Mouse (Mus musculus) hindbrain, embryonic 14.5 days (tissue): Measurements from ENCODE around the gene St6galnac3. TPM values are rescaled to one million over a fixed set of nuclear protein-coding genes. Genes with fewer than 3 reads are reported as not detected.
A peak's percentile ranks its signal among the peaks of the same experiment; 100 is the strongest.

ENCODE experiments used
- ATAC-seq: fragments of 200-750 bp; cut with Nextera tagmentation; 2 replicates; pipeline ENCODE4 v1.8.0; 2017; ENCODE audit warnings: moderate number of reproducible peaks, mild to moderate bottlenecking, moderate TSS enrichment, moderate library complexity; ENCODE audit not compliant: low FRiP score
- DNase-seq: peaks from one replicate; pipeline ENCODE4 v3.0.0-alpha.2; 2015; ENCODE audit warnings: low spot score
- H3K27ac ChIP-seq: fragments of 300-500 bp; sonication (generic); 2 replicates; pipeline ENCODE4 v1.5.1; 2014; ENCODE audit warnings: mild to moderate bottlenecking, moderate library complexity
- H3K27me3 ChIP-seq: fragments of 300-500 bp; sonication (generic); 2 replicates; pipeline ENCODE4 v1.6.1; 2014; ENCODE audit warnings: mild to moderate bottlenecking, low read length, mixed read lengths; ENCODE audit not compliant: control insufficient read depth, insufficient read depth
- H3K36me3 ChIP-seq: fragments of 300-500 bp; sonication (generic); replicated peaks from 2 replicates; pipeline ENCODE4 v1.6.1; 2014; ENCODE audit not compliant: control insufficient read depth, insufficient read depth
- H3K4me1 ChIP-seq: fragments of 300-500 bp; sonication (generic); replicated peaks from 2 replicates; pipeline ENCODE4 v1.6.1; 2014; ENCODE audit warnings: antibody characterized with exemption, low read length, mixed read lengths; ENCODE audit not compliant: control insufficient read depth, insufficient read depth
- H3K4me2 ChIP-seq: fragments of 300-500 bp; sonication (generic); replicated peaks from 2 replicates; pipeline ENCODE4 v1.6.1; 2014; ENCODE audit warnings: mild to moderate bottlenecking, moderate library complexity
- H3K4me3 ChIP-seq: fragments of 300-500 bp; sonication (generic); replicated peaks from 2 replicates; pipeline ENCODE4 v1.5.1; 2014; ENCODE audit warnings: mild to moderate bottlenecking, low read length
- H3K9ac ChIP-seq: fragments of 300-500 bp; sonication (generic); 2 replicates; pipeline ENCODE4 v1.6.1; 2014
- H3K9me3 ChIP-seq: fragments of 300-500 bp; sonication (generic); 2 replicates; pipeline ENCODE4 v1.6.1; 2016; ENCODE audit warnings: low read length; ENCODE audit not compliant: control insufficient read depth
- WGBS: fragments of 180-500 bp; shearing (Covaris S2); extraction: QIAGEN DNeasy Blood & Tissue Kit; methylation state at CpG from one replicate; pipeline ENCODE4 v1.1.7; 2014; 5-methylcytosine and 5-hydroxymethylcytosine counted together
- polyA plus RNA-seq: library from polyadenylated mRNA; unstranded; fragments of >200 nt; fragmentation: Nextera tagmentation; extraction: Ambion mirVana; gene quantifications from 2 replicates; pipeline ENCODE4 v1.2.1, GENCODE M21; 2014

Gene St6galnac3
- polyA plus RNA-seq, 1 experiment from 2014 or later, result 28.3 TPM

GRCm38 (mm10) chr3:153260225-153260933, 464.6 kb downstream of the St6galnac3 start:
- Histone ChIP-seq H3K4me2 (no peak overlapping the region), H3K9ac (no peak overlapping the region), H3K9me3 (no peaks in the 10 kb centered on the region), H3K4me3 (no peak overlapping the region), H3K27ac (no peak overlapping the region; the same call in 1 of the 2 replicates), H3K27me3 (no peaks in the 10 kb centered on the region), H3K36me3 (no peaks in the 10 kb centered on the region), H3K4me1 (peaks cover 14% of the 10 kb centered on the region)
- no peak for ATAC-seq
- WGBS, result 59% methylated on average over 7 of the region's 7 CpGs
- no peak for DNase-seq

GRCm38 (mm10) chr3:153255910-153256309, 469.1 kb downstream of the St6galnac3 start:
- DNase-seq (no peak), ATAC-seq (no peak)
- H3K27me3 ChIP-seq, result no peaks in the 10 kb centered on the region
- 91% methylated on average over 8 of the region's 8 CpGs for WGBS
- no peak overlapping the region for H3K4me2 ChIP-seq
- no peaks in the 10 kb centered on the region for H3K36me3 ChIP-seq
- H3K27ac ChIP-seq, result no peak overlapping the region
- H3K9me3 ChIP-seq, result no peaks in the 10 kb centered on the region
- H3K4me1 ChIP-seq, result peaks cover 4% of the 10 kb centered on the region; the same call in 1 of the 2 replicates
- no peak overlapping the region for H3K9ac ChIP-seq
- no peak overlapping the region for H3K4me3 ChIP-seq

DNA sequence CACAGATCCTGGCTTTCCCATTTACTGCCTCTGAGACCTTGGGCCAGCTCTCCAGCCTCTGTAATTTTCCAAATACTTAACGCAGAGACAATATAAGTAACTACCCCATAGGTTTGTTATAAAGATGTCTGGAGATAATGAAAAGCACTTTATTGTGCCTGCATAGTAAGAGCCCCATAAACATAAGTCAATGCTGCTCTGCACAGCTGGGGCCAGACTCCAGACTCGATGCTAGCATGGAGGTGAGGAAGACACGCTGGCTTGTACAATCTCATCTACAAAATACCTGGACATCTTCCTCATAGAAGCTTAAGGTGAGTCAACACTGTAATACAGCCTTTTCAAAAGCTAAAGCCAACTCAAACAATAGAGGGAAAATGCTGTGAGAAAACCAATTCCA, 473.3 kb downstream of the St6galnac3 start:
- DNase-seq (no peak), ATAC-seq (no peak)
- no peaks in the 10 kb centered on the region for H3K27me3 ChIP-seq
- 76% methylated on average over 3 of the region's 3 CpGs for WGBS
- no peak overlapping the region for H3K27ac ChIP-seq
- H3K4me2 ChIP-seq, result no peak overlapping the region
- H3K9ac ChIP-seq, result no peak overlapping the region
- no peaks in the 10 kb centered on the region for H3K9me3 ChIP-seq
- no peak overlapping the region for H3K4me3 ChIP-seq
- no peaks in the 10 kb centered on the region for H3K36me3 ChIP-seq
- H3K4me1 ChIP-seq, result no peaks in the 10 kb centered on the region

DNA sequence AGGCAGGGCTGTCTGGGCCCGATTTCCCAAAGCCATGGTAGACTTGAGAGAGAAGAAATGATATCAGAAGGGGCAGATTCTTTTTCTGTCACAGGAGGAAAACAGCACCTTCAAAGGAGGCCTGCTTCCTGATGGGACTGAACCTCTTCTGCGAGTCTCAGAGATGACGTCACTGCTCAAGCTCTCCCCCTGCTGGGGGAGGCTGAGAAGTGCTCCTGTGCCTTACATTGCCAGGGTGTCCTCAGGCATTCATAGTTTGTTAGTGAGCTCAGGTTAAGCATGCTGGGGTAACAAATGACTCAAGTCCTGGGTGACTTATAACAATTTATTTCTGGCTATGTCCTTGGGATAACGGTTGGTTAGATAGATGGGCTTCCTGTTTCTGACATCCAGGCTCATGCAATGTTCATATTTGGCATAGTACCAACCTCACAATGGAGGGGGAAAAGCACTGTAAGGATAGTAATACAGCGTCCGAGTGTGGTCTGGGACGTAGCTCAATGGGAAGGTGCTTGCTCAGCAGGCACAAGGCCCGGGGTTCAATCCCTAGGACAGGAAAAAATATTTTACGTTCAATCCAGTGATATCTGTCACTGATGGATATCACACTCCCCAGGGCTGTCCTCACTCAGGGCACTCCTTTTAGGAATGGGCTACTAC, 474.2 kb downstream of the St6galnac3 start:
- Histone ChIP-seq H3K4me3 (no peak overlapping the region), H3K27ac (no peak overlapping the region), H3K27me3 (no peaks in the 10 kb centered on the region), H3K4me1 (no peaks in the 10 kb centered on the region), H3K9me3 (no peaks in the 10 kb centered on the region), H3K36me3 (no peaks in the 10 kb centered on the region), H3K4me2 (no peak overlapping the region), H3K9ac (no peak overlapping the region)
- DNase-seq (peak; percentile 74), ATAC-seq (no peak)
- WGBS, result 55% methylated on average over 9 of the region's 9 CpGs

DNA sequence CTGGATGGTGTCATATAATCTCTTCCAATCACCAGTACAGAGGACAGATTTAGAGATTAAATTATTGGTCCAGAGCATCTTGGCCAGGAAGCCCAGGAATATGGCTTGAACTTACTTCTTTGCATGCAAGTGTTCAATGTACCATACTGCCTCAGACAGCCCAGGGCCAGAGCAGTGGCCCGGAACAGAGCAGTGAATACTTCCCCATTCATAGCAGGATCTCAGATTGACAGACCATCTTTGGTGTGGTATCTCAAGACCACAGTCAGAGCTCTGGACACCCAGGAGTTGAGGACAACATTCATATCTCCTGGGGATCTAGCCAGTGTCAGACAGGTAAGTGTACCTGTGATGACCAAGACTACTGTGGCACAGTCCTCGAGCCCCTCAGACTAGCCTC, 476.1 kb downstream of the St6galnac3 start:
- DNase-seq (no peak), ATAC-seq (no peak)
- H3K27me3 ChIP-seq, result no peaks in the 10 kb centered on the region
- H3K4me1 ChIP-seq, result no peaks in the 10 kb centered on the region
- no peak overlapping the region for H3K4me3 ChIP-seq
- H3K4me2 ChIP-seq, result no peak overlapping the region
- H3K9ac ChIP-seq, result no peak overlapping the region
- 84% methylated on average over 2 of the region's 2 CpGs for WGBS
- no peaks in the 10 kb centered on the region for H3K36me3 ChIP-seq
- no peak overlapping the region for H3K27ac ChIP-seq
- no peaks in the 10 kb centered on the region for H3K9me3 ChIP-seq

GRCm38 (mm10) chr3:153248029-153248428, 476.9 kb downstream of the St6galnac3 start:
- no peak for ATAC-seq
- H3K4me2 ChIP-seq, result no peak overlapping the region
- no peak overlapping the region for H3K9ac ChIP-seq
- no peaks in the 10 kb centered on the region for H3K27me3 ChIP-seq
- H3K36me3 ChIP-seq, result no peaks in the 10 kb centered on the region
- no peaks in the 10 kb centered on the region for H3K4me1 ChIP-seq
- H3K4me3 ChIP-seq, result no peak overlapping the region
- no peaks in the 10 kb centered on the region for H3K9me3 ChIP-seq
- H3K27ac ChIP-seq, result no peak overlapping the region
- no peak for DNase-seq
- 37% methylated on average over 4 of the region's 4 CpGs for WGBS

- H3K4me2 ChIP-seq, result no peak overlapping the region
- ATAC-seq (no peak), DNase-seq (no peak)
- no peak overlapping the region for H3K4me3 ChIP-seq
- no peaks in the 10 kb centered on the region for H3K36me3 ChIP-seq
- no peak overlapping the region for H3K27ac ChIP-seq
- H3K27me3 ChIP-seq, result no peaks in the 10 kb centered on the region; the same call in 1 of the 2 replicates
- H3K4me1 ChIP-seq, result peaks cover 8% of the 10 kb centered on the region
- H3K9me3 ChIP-seq, result no peaks in the 10 kb centered on the region
- H3K9ac ChIP-seq, result no peak overlapping the region
- WGBS, result 75% methylated on average over 5 of the region's 5 CpGs
These were observed 482.4 kb downstream of the St6galnac3 start for GRCm38 (mm10) chr3:153242524-153242923.

DNA sequence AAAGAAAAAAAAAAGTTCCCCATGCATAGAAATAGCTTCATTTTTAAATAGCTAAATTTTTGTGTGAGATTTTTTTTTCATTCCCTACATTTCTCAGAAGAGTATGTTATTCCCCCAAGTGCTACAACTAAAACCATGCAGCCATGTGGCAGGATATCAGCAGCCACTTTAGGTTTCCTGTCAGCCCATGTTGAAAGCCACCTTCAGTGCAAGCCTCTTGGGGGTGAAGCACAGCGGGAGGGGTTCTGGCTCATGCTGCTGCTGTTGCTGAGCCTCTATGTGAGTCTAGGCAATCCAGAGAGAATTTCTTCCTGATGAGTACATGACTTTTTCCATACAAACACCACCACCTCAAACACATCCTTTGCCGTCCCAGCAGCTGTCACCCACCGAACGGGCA, 483.8 kb downstream of the St6galnac3 start:
- Histone ChIP-seq H3K4me1 (peaks cover 8% of the 10 kb centered on the region), H3K4me3 (no peak overlapping the region), H3K27me3 (no peaks in the 10 kb centered on the region; the same call in 1 of the 2 replicates), H3K27ac (no peak overlapping the region), H3K36me3 (no peaks in the 10 kb centered on the region), H3K9me3 (no peaks in the 10 kb centered on the region), H3K4me2 (no peak overlapping the region), H3K9ac (no peak overlapping the region)
- WGBS, result 70% methylated on average over 4 of the region's 4 CpGs
- no peak for ATAC-seq
- DNase-seq, result no peak

DNA sequence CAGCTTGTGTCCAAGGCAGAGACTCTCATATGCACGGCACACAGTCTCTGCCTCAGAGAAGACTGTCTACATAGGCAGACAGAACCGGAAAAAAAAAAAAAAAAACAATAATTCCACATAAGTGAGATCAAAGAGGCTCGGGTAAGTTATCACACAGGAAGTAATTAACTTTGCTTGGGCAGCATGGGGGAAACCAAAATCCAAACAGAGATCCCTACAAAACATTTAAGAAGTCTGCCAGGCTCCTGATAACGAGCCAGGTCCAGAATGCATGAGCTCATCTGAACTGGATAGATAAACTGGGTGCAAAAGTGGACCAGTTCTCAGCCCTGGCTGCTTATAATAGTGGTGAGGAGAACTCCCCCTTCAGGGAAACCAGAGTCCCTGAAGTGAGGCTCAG, 484.6 kb downstream of the St6galnac3 start:
- ATAC-seq (no peak), DNase-seq (no peak)
- no peaks in the 10 kb centered on the region for H3K9me3 ChIP-seq
- peaks cover 8% of the 10 kb centered on the region for H3K4me1 ChIP-seq
- WGBS, result 51% methylated on average over 4 of the region's 4 CpGs
- H3K4me2 ChIP-seq, result no peak overlapping the region
- no peak overlapping the region for H3K9ac ChIP-seq
- H3K4me3 ChIP-seq, result no peak overlapping the region
- H3K27ac ChIP-seq, result no peak overlapping the region
- H3K36me3 ChIP-seq, result no peaks in the 10 kb centered on the region
- H3K27me3 ChIP-seq, result no peaks in the 10 kb centered on the region; the same call in 1 of the 2 replicates
